Mouse (Mus musculus) midbrain, embryonic 10.5 days (tissue): Measurements from ENCODE around the gene Ulk4. TPM values are rescaled to one million over a fixed set of nuclear protein-coding genes. Genes with fewer than 3 reads are reported as not detected.

Source experiments
- DNase-seq: peaks from one replicate; pipeline ENCODE4 v3.0.0-alpha.2; 2017; ENCODE audit warnings: low spot score
- H3K27ac ChIP-seq: fragments of 300-500 bp; sonication (generic); replicated peaks from 2 replicates; pipeline ENCODE4 v1.5.1; 2016; ENCODE audit warnings: mild to moderate bottlenecking
- H3K27me3 ChIP-seq: fragments of 300-500 bp; sonication (generic); 2 replicates; pipeline ENCODE4 v1.6.1; 2016; ENCODE audit warnings: low read depth, mild to moderate bottlenecking; ENCODE audit not compliant: poor library complexity, severe bottlenecking
- H3K36me3 ChIP-seq: fragments of 300-500 bp; sonication (generic); 2 replicates; pipeline ENCODE4 v1.6.1; 2016; ENCODE audit warnings: mild to moderate bottlenecking, moderate library complexity
- H3K4me1 ChIP-seq: fragments of 300-500 bp; sonication (generic); 2 replicates; pipeline ENCODE4 v1.6.1; 2016
- H3K4me3 ChIP-seq: fragments of 300-500 bp; sonication (generic); 2 replicates; pipeline ENCODE4 v1.5.1; 2016; ENCODE audit warnings: mild to moderate bottlenecking, moderate library complexity
- H3K9me3 ChIP-seq: fragments of 300-500 bp; sonication (generic); replicated peaks from 2 replicates; pipeline ENCODE4 v1.6.1; 2016; ENCODE audit warnings: mild to moderate bottlenecking
- whole genome bisulfite sequencing: fragments of 180-500 bp; shearing (Covaris S2); methylation state at CpG from one replicate; pipeline ENCODE4 v1.1.7; 2016; 5-methylcytosine and 5-hydroxymethylcytosine counted together
- polyA plus RNA-seq: library from polyadenylated mRNA; unstranded; fragments of >200 nt; fragmentation: Nextera tagmentation; extraction: Ambion mirVana; gene quantifications from 2 replicates; pipeline ENCODE4 v1.2.1, GENCODE M21; 2016

Gene Ulk4
- polyA plus RNA-seq, 1 experiment from 2014 or later: 147 TPM

DNA sequence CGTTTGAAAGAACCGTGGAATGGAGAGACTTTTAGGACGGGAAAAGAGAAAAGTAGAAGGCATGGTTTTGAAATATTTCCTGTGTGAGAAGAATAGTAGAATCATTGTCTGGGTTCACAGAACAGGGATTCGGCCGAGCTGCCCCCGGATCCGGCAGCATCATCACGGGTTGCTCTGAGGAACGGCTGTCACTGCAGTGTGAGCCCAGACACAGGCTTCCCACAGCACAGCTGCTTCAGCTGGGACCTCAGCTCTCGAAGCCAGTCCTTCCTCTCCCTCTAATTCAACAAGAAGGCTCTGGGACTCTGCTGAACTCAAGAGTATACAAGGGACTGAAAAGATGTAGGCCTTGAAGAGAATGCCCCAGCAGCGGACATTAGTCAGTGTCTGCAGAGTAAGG, 278.3 kb downstream of the Ulk4 start:
- H3K27ac ChIP-seq: no peak overlapping the region
- no peak for DNase-seq
- WGBS: 87% methylated on average over 11 of the region's 11 CpGs
- H3K4me1 ChIP-seq: peaks cover 9% of the 10 kb centered on the region; the same call in 1 of the 2 replicates
- no peaks in the 10 kb centered on the region for H3K27me3 ChIP-seq
- H3K36me3 ChIP-seq: no peaks in the 10 kb centered on the region
- H3K9me3 ChIP-seq: no peaks in the 10 kb centered on the region
- no peak overlapping the region for H3K4me3 ChIP-seq

DNA sequence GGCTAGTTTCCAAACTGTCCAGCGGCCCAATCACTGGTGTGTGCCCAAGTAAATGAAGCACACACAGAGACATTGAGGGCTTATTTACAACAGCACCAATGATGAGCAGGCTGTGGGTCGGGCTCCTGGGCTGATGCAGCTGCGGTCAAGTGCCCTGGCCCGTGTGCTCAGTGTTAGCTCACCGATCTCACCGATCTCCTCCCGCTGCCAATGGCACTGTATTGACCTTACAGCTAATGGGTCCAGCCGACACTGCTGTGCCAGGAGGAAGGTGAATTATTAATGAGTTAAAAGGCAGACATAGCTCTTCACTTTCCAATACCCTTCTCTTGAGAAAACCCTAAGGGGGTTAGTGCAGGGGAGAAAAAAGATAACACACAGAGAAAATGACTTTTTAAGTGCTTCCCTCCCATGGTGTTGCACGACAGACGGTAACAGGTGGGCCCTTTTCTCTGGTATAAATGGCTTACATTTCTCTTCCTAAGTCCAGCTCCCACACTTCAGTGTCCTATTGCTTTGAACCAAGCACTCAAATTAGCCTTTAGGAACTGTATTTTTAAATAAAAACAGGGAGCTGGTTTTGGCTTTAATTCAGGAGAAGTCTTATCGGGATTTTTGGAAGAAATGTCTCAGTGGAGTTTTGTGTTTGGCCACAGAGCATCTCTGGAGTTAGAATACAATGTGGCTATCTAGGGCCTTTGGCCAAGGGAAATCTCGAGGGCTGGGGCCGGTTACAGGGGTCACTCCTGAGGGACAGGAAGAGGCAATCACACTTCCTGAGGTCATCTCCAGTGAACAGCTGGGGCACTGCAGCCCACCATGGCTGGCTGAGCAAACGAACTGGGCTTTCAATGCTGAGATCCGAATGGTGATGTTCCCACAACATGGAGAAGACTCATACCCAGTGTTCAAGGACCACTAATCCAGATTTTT, 282.5 kb downstream of the Ulk4 start:
- peaks cover 41% of the 10 kb centered on the region for H3K4me1 ChIP-seq
- DNase-seq: no peak
- no peaks in the 10 kb centered on the region for H3K36me3 ChIP-seq
- peak overlapping the region; percentile 1; the same call in 1 of the 2 replicates for H3K27ac ChIP-seq
- 82% methylated on average over 15 of the region's 15 CpGs for WGBS
- H3K9me3 ChIP-seq: no peaks in the 10 kb centered on the region
- H3K4me3 ChIP-seq: no peak overlapping the region
- no peaks in the 10 kb centered on the region for H3K27me3 ChIP-seq

DNA sequence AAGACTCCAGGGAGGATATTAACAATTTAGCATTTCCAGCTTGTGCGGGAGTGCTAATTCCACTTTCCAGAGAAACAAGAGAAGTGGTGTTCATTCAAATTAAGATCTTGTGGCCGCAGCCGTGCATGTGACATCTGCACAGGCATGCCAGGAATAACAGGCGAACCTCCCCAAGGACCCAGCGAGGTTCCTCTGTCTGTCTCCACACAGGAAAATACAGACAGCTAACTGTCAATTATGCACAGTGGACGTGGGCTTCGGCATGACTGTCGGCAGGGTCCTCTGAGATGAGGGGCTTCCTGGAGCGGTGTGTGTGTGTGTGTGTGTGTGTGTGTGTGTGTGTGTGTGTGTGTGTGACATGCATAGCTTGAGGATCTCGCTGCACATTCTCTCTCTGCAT, 284.0 kb downstream of the Ulk4 start:
- Histone ChIP-seq H3K27ac (no peak overlapping the region), H3K36me3 (no peaks in the 10 kb centered on the region), H3K9me3 (no peaks in the 10 kb centered on the region), H3K27me3 (no peaks in the 10 kb centered on the region), H3K4me1 (peaks cover 48% of the 10 kb centered on the region), H3K4me3 (no peak overlapping the region)
- no peak for DNase-seq
- WGBS: 73% methylated on average over 10 of the region's 10 CpGs

DNA sequence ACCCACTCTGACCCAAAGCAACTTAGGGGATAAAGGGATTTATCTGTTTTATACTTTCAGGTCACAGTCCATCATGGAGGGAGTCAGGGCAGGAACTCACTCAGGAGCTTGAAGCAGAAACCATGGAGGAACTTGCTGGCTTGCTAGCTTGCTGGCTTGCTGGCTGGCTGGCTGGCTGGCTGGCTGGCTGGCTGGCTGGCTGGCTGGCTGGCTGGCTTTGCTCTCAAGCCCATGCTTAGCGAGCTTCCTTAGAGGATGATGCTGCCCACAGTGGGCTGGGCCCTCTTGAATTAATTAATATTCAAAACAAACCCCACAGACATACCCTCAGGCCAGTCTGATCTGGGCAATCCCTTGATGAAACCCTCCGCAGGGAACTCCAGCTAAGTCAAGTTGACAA, 285.2 kb downstream of the Ulk4 start:
- Histone ChIP-seq H3K9me3 (no peaks in the 10 kb centered on the region), H3K27ac (no peak overlapping the region), H3K27me3 (no peaks in the 10 kb centered on the region), H3K36me3 (no peaks in the 10 kb centered on the region), H3K4me1 (peaks cover 60% of the 10 kb centered on the region), H3K4me3 (no peak overlapping the region)
- WGBS: 73% methylated on average over 2 of the region's 2 CpGs
- no peak for DNase-seq

DNA sequence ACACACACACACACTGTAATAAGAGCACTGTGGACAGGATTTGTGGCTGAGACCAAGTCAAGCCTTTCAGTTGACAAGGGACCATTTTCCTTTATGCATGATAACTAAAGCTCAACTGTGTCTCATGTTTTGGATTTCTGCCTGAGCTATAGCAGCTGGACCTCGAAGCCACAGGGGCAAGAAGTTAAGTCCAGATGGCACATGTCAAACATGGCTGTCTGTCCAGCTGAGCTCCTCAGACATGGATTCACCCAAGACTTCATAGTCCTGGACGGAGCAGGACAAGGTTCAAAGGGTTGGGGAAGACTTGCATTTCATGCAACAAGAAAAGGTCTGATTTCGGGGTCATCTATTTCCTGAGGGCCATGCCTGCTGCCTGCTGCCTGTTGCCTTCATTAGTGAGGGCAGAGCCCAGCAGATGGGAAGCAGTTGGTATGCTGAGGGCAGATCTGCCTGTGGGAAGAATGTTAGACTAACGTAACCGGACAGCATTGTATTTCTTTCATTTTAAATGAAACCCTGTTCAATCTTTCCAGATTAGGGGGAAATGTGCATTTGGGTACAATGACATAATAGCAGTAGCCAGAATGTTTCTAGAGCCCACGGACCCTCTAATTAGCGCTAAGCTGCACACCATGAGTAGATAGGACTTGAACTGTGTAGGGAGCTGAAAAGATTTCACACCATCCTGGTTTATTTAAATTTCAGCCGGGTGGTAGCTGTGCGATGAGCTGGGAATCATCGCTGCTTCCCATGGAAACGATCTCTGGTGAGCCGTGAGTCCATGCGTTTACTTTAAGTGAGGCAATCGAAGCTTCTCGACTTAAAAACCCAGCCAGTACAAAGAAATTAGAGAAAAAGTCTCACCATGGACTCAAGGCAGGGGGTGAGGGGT, 286.9 kb downstream of the Ulk4 start:
- Histone ChIP-seq H3K27ac (0 out of 2 replicates have a peak overlapping the region, but pooled peaks have one; percentile 4), H3K27me3 (no peaks in the 10 kb centered on the region), H3K9me3 (no peaks in the 10 kb centered on the region), H3K4me1 (peaks cover 60% of the 10 kb centered on the region), H3K36me3 (no peaks in the 10 kb centered on the region), H3K4me3 (no peak overlapping the region)
- 61% methylated on average over 15 of the region's 15 CpGs for WGBS
- DNase-seq: no peak

DNA sequence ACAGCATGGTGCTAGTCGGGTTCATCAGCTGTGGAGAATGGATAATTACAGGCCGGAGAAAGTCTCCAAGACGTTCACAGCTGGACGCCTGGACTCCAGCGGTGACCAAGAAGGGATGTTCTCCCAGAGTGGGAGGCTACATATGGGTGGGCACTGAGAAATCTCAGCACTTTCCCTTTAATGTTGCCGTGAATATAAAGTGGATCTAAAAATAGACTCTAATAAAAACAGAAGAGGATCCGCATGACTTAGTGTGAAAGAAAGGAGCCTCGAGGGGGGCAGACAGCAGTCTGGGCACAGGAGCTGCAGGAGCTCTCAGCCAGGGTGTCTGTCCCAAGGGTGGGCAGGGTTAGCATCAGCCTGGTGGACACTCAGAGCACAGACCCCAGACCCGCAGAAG, 288.9 kb downstream of the Ulk4 start:
- H3K9me3 ChIP-seq: no peaks in the 10 kb centered on the region
- WGBS: 63% methylated on average over 9 of the region's 9 CpGs
- H3K4me1 ChIP-seq: peaks cover 58% of the 10 kb centered on the region
- H3K27ac ChIP-seq: 0 out of 2 replicates have a peak overlapping the region, but pooled peaks have one; percentile 30
- no peak overlapping the region for H3K4me3 ChIP-seq
- H3K36me3 ChIP-seq: no peaks in the 10 kb centered on the region
- H3K27me3 ChIP-seq: no peaks in the 10 kb centered on the region
- no peak for DNase-seq

DNA sequence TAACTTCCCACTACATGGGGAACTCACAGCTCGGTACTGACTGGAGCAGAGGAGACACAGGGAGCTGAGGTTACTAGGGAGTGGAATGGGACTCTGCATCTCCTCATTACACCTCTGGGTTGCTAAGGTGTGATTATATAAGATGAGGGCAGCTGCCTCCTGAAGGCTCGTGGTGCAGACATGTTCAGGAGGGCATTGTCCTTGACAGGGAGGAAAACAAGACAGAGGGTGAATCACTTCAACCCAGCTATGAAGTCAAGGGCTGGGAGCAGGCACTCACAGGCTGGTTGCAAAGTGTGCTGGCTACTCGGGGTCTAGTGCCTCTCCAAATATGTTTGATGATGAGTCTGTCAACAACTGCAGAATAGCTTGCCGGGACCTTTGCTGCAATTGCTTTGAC, 290.0 kb downstream of the Ulk4 start:
- Histone ChIP-seq H3K4me3 (no peak overlapping the region), H3K4me1 (peaks cover 67% of the 10 kb centered on the region), H3K9me3 (no peaks in the 10 kb centered on the region), H3K27me3 (no peaks in the 10 kb centered on the region), H3K27ac (0 out of 2 replicates have a peak overlapping the region, but pooled peaks have one; percentile 20), H3K36me3 (no peaks in the 10 kb centered on the region)
- 82% methylated on average over 4 of the region's 4 CpGs for WGBS
- no peak for DNase-seq

DNA sequence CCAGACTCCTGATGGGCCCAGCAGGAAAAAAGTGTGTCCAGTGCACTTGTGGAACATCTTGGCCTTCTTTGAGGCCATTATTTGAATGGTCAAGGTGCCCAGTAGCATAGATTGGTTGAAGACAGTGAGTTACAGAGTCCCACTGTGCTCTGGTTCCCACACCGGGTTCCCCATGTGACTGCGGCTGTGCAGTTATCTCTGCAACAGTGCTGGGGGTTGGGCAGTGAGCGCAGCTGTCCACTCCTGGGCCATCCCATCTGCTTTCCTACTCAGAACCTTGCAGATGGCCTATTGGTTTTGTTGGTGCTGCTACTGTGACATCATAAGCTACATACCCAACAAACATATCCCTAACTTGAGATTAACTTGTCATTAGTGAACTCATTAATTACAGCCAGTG, 290.7 kb downstream of the Ulk4 start:
- H3K4me1 ChIP-seq: peaks cover 67% of the 10 kb centered on the region
- no peaks in the 10 kb centered on the region for H3K9me3 ChIP-seq
- WGBS: 90% methylated on average over 3 of the region's 3 CpGs
- H3K27ac ChIP-seq: no peak overlapping the region
- no peak for DNase-seq
- no peak overlapping the region for H3K4me3 ChIP-seq
- H3K27me3 ChIP-seq: no peaks in the 10 kb centered on the region
- no peaks in the 10 kb centered on the region for H3K36me3 ChIP-seq

DNA sequence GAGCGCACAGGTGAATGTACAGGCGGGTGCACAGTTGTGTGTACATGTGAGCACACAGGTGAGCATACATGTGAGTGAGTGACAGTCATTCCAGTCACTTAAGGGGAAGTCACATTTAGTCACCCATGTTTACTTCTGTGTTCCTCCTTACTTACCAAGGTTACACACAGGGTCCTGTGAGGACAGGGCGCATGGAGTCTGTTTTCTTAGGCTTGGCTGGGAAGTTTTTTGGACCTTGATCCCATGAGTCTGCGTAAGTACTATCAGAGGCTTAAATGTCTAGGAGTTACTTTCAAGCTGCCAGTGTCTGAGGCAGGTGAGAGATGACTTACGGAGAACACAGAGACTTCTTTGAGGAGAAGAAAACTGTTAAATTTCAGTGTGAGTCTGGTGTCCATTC, 291.5 kb downstream of the Ulk4 start:
- 93% methylated on average over 5 of the region's 5 CpGs for WGBS
- peaks cover 66% of the 10 kb centered on the region for H3K4me1 ChIP-seq

DNA sequence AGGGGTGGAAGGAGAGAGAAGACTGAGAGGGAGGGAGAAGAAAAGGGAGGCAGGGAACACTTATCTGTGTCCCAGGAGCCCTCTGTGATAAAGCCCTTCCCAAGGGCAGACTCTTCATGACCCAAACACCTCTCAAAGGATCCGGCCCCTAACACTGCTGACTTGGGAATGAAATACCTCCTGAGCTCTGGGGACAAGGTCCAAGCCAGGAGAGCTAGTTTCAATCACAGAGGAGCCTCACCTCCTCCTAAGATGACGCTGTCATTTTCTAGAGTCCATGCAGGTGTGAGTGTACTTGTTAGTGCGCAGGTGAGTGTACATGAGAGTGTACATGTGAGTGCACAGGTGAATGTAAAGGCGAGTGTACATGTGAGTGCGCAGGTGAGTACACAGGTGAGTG, 292.0 kb downstream of the Ulk4 start:
- WGBS: 94% methylated on average over 5 of the region's 5 CpGs
- Histone ChIP-seq H3K36me3 (no peaks in the 10 kb centered on the region), H3K4me1 (peaks cover 63% of the 10 kb centered on the region), H3K27ac (no peak overlapping the region), H3K9me3 (no peaks in the 10 kb centered on the region), H3K27me3 (no peaks in the 10 kb centered on the region), H3K4me3 (no peak overlapping the region)
- DNase-seq: no peak

More for the DNA sequence above, 291.5 kb downstream of the Ulk4 start:
- Histone ChIP-seq H3K4me3 (no peak overlapping the region), H3K9me3 (no peaks in the 10 kb centered on the region), H3K36me3 (no peaks in the 10 kb centered on the region), H3K27ac (no peak overlapping the region), H3K27me3 (no peaks in the 10 kb centered on the region)
- DNase-seq: no peak

DNA sequence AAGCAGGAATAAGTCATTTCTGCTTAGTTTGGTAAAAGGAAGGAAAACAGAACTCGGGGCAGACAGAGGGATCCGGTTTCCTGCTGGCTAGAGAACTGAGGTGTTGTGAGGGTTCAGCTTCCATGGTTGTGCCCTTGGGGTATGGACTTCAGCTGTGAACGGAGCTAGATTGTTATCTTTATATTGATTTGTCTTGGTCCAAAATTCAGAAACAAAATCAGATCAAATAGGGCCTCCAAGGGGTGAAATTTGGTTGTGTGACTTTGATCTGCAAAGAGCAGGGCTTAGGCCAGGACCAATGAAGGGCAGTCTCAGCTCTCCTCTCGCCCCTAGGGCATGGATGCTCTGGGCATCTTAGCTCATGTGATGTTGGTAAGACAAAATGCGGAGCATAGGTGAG, 292.5 kb downstream of the Ulk4 start:
- no peaks in the 10 kb centered on the region for H3K9me3 ChIP-seq
- no peaks in the 10 kb centered on the region for H3K27me3 ChIP-seq
- WGBS: 82% methylated on average over 5 of the region's 5 CpGs
- peaks cover 63% of the 10 kb centered on the region for H3K4me1 ChIP-seq
- H3K4me3 ChIP-seq: no peak overlapping the region
- DNase-seq: no peak
- no peak overlapping the region for H3K27ac ChIP-seq
- no peaks in the 10 kb centered on the region for H3K36me3 ChIP-seq

DNA sequence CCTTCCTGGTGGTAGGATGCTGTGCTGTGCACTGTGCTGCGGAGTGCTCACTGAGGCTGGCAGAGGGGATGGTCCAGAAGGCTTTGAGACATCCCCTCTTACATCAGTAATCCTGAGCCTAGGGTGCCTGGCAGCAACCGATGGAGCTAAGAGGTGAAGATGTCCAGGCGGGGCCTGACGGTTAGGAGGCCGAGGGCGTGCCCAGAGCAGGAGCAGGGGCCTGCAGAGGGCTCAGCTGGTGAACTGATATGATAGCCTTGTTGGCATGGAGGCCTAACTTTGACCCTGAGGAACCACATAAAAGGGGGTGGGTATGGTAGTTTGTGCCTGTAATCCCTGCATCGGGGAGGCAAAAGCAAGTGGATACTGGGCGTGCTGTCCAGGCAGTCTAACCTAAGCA, 293.1 kb downstream of the Ulk4 start:
- Histone ChIP-seq H3K4me3 (no peak overlapping the region), H3K4me1 (peaks cover 66% of the 10 kb centered on the region), H3K27me3 (no peaks in the 10 kb centered on the region), H3K9me3 (no peaks in the 10 kb centered on the region), H3K27ac (no peak overlapping the region; the same call in 1 of the 2 replicates), H3K36me3 (no peaks in the 10 kb centered on the region)
- WGBS: 90% methylated on average over 8 of the region's 8 CpGs
- DNase-seq: no peak
